Mouse (Mus musculus): Measurements from ENCODE around the gene Olfr1044.
"Not testable (repeated sequence)": the region's sequence is repeated elsewhere in the genome, so short reads cannot be mapped to it uniquely, and the experiment has no call there.

Gene Olfr1044

GRCm38 (mm10) chr2:86177720-86178119 is at the start of gene Olfr1044:
Olfr1044 (minus strand) TSS chr2:86177820.
- no peak for DNase-seq (ENCODE audit: low read depth, low spot score)

DNA sequence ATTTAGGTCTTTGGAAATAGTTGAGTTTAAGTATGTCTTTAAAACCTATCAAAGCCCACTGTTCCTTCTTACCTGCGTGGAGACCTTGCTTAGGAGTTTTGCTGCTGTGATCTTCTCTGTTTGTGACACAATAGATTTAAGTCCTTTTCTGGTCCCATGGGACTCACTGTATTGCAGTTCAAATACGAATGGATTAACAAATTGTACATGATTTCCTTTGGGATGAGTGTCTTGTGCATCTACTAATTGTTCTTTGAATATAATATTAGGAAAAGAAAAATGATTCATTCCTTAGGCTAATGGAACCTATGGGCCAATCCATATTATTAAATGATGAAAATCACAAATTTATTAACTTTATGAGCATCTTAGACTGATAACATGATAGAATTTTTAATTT is 41.6 kb upstream of the Olfr1044 start, which contains the start of gene Olfr1046:
Gene Olfr1046, minus strand, starts transcription at position 101 of the 400 bp plus-strand sequence.
- DNase-seq (ENCODE audit: low read depth, low spot score), result no peak

- no peak for DNase-seq (ENCODE audit: low read depth, low spot score)
These were observed 25.3 kb upstream of the Olfr1044 start, which contains the start of gene Olfr1045 for GRCm38 (mm10) chr2:86202909-86203308. Olfr1045 (minus strand) TSS chr2:86203009.

GRCm38 (mm10) chr2:86195863-86196262 is 18.2 kb upstream of the Olfr1044 start:
- DNase-seq (ENCODE audit: low read depth, low spot score), result no peak

DNA sequence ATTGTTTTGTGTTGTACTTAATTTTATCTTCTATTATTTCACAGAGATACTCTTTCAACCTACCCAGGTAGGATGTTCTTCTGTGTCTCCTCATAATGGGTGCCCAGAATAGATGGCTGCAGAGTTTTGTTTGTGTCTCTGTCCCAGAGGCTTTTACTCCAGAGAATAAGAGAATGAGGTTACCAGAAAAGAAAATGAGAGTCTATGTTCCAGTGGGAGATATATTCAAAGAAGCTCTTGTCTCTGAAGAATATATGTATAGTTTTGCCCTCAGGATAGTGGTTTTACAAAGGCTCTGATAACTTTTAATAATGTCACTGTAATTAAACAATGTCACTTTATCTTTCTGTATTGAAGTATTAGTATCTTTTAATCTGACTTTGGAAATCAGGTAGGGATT is 8.0 kb upstream of the Olfr1044 start, which contains the start of gene Olfr52:
Gene Olfr52, minus strand, starts transcription at position 101 of the 400 bp plus-strand sequence.
- DNase-seq (ENCODE audit: low read depth, low spot score), result no peak

DNA sequence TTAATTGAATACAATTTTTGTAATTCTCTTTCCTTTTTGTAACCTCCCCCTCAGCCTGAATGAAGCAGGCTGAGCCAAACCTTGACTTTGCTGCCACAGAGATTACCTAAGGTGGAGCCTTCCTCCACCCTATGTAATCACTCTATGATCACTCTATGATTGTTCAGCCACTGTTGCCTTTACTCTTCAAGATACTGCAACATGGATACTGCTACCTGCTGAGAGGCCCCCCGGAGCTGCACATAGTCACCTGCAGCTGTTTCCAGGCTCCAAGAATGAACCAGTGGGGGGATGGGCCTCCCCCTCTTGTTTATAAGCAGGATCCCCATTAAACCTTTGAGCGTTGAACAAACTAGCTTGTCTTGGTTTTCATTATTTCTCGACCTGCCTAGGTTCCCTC is 2.3 kb upstream of the Olfr1044 start:
- no peak for DNase-seq (ENCODE audit: low read depth, low spot score)

DNA sequence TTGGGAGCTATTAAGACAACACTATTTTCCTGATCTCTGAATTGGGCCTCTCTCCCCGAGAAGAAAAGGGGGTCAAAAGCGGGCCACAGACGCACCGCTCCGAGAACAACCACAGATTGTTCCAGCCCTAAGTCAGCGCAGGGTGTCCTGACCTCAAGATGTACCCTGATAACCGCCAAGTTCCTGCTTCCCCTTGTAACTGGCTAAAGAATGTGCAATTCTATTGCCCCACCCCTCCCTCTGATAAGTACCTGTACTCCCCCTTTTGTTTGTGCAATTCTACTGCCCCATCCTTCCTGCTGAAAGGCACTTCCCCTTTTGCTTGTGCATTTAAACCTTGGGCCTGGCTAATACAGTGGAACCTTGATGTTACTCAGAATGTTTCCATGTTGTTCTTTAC is 2.2 kb downstream of the Olfr1044 start:
- not testable (repeated sequence) for DNase-seq (ENCODE audit: low read depth, low spot score)

DNA sequence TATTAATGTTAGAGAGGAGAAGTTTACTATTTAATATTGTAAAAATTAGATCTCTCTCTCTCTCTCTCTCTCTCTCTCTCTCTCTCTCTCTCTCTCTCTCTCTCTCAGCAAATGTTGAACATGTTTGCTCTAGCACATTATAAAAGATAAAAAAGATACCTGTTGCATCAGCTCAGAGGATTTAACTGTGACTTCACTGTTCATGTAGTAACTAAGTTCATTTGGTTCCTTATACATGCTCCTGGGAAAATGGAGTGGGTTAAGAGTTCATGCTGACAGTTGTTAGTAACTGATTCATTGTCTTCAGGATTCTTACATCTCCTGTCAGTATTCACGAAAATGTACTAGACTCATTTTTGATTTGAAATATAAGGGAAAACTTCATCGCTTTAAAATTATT is 10.2 kb downstream of the Olfr1044 start, which contains the start of gene Olfr1043:
Gene Olfr1043, minus strand, starts transcription at position 101 of the 400 bp plus-strand sequence.
- DNase-seq (ENCODE audit: low read depth, low spot score), result no peak

GRCm38 (mm10) chr2:86161738-86162137 is 15.9 kb downstream of the Olfr1044 start, which contains the start of gene Olfr1042:
Olfr1042 (minus strand) TSS chr2:86161838.
- DNase-seq (ENCODE audit: low read depth, low spot score), result no peak

- DNase-seq (ENCODE audit: low read depth, low spot score), result no peak
These were observed 31.0 kb downstream of the Olfr1044 start, which contains the start of gene Olfr1040 for GRCm38 (mm10) chr2:86146632-86147031. Olfr1040 (minus strand) TSS chr2:86146732.

GRCm38 (mm10) chr2:86135828-86136227 is 41.8 kb downstream of the Olfr1044 start, which contains the start of gene Olfr1039:
Olfr1039 (minus strand) TSS chr2:86135928.
- DNase-seq (ENCODE audit: low read depth, low spot score), result no peak

Measured in forelimb bud, embryonic 11.5 days (tissue).